Mouse (Mus musculus): ENCODE data around the gene Dixdc1. TPM values are rescaled to one million over a fixed set of nuclear protein-coding genes. Genes with fewer than 3 reads are reported as not detected.

The Dixdc1 gene
- total and polyA plus RNA-seq, 2 experiments from 2014 or later = 26.8 to 54.3 TPM

DNA sequence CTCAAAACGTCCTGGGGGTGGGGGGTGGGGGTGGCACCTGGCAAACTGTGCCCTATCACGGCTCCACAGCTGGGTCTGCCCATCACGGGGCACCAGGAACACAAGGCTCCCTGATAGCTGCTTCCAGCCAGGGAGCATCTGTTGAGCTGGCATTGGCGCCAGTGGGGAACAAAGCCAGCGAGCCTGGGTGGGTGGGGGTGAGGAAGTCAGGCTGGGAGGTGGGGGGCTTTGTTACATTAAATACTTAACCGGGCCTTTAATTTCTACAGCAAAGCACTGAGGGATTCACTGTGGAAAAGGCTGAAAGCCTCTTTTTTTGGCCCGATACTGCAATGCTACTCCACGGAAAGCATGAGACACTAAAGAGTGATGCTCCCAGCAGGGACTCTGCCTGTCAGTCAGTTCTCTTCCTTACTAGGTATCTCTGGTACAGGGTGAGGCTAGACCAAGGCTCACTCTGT is 16.8 kb downstream of the Dixdc1 start:
- DNase-seq (peak; percentile 50), ATAC-seq (peak; percentile 43)
- TF ChIP-seq CTCF (IDR thresholded peaks at IDR 0.05; ENCODE audit: low read depth) = no peak
- Histone ChIP-seq H3K4me1 (ENCODE audit: insufficient read depth) (peaks cover 27% of the 10 kb centered on the region; the same call in 1 of the 2 replicates), H3K4me3 (ENCODE audit: low read depth, low read length) (no peak overlapping the region), H3K9ac (no peak overlapping the region), H3K27me3 (ENCODE audit: insufficient read depth, low read length) (no peaks in the 10 kb centered on the region), H3K9me3 (ENCODE audit: low read length) (no peaks in the 10 kb centered on the region), H3K36me3 (ENCODE audit: insufficient read depth) (no peaks in the 10 kb centered on the region), H3K4me2 (ENCODE audit: low read depth) (peak overlapping the region; percentile 30; the same call in 1 of the 2 replicates), H3K27ac (ENCODE audit: low read depth, low read length) (peak overlapping the region; percentile 29; the same call in 1 of the 2 replicates)
- 16% methylated on average over 8 of the region's 8 CpGs for WGBS

DNA sequence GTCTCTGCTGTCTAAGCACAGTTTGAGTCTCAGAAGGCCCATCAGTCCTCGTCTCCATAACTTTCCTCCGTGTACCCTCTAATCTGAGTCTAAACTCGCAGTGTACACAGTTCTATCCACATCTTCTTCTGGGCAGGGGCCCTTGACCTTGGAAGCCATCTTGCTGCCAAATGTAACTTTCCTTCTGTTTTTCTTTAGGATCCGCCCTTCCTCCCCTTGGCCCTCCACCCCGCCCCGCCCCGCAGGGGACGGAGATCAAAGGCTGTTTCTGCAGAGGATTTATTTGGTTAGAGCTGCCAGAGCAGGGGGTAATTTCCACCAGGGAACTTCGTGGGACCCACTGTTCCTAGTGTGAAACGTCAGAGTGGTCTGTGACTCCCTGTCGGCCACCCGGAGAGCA is 18.3 kb downstream of the Dixdc1 start:
- Histone ChIP-seq H3K9me3 (ENCODE audit: low read length) (no peaks in the 10 kb centered on the region), H3K4me3 (ENCODE audit: low read depth, low read length) (no peak overlapping the region), H3K4me2 (ENCODE audit: low read depth) (no peak overlapping the region), H3K9ac (no peak overlapping the region), H3K36me3 (ENCODE audit: insufficient read depth) (no peaks in the 10 kb centered on the region), H3K4me1 (ENCODE audit: insufficient read depth) (peaks cover 18% of the 10 kb centered on the region; the same call in 1 of the 2 replicates), H3K27ac (ENCODE audit: low read depth, low read length) (no peak overlapping the region), H3K27me3 (ENCODE audit: insufficient read depth, low read length) (no peaks in the 10 kb centered on the region)
- ATAC-seq = no peak
- WGBS = 59% methylated on average over 12 of the region's 12 CpGs
- DNase-seq = no peak
- no peak for TF ChIP-seq CTCF (IDR thresholded peaks at IDR 0.05; ENCODE audit: low read depth)

DNA sequence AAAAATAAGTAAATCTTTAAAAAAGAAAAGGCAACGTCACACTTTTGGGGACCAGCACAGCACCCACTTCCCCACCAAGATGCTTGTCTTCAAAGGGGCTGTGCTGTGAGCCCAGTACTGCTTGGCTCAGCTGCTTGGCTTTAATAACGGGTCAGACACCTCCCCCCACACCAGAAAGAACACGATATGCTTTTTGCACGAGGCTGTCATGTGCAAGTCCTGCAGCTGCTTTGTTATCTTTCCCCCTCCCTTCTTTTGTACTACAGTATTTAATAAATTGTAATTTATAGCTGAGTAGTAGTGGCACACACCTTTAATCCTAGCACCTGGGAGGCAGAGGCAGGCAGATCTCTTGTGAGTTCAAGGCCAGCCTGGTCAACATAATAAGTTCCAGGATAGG is 20.4 kb downstream of the Dixdc1 start:
- Histone ChIP-seq H3K4me1 (ENCODE audit: insufficient read depth) (0 out of 2 replicates have a peak, but pooled peaks cover 10% of the 10 kb centered on the region), H3K9ac (no peak overlapping the region), H3K9me3 (ENCODE audit: low read length) (no peaks in the 10 kb centered on the region), H3K36me3 (ENCODE audit: insufficient read depth) (no peaks in the 10 kb centered on the region), H3K4me3 (ENCODE audit: low read depth, low read length) (no peak overlapping the region), H3K27me3 (ENCODE audit: insufficient read depth, low read length) (no peaks in the 10 kb centered on the region), H3K4me2 (ENCODE audit: low read depth) (no peak overlapping the region), H3K27ac (ENCODE audit: low read depth, low read length) (no peak overlapping the region)
- WGBS = 77% methylated on average over 4 of the region's 4 CpGs
- DNase-seq (no peak), ATAC-seq (no peak)
- TF ChIP-seq CTCF (IDR thresholded peaks at IDR 0.05; ENCODE audit: low read depth) = no peak

DNA sequence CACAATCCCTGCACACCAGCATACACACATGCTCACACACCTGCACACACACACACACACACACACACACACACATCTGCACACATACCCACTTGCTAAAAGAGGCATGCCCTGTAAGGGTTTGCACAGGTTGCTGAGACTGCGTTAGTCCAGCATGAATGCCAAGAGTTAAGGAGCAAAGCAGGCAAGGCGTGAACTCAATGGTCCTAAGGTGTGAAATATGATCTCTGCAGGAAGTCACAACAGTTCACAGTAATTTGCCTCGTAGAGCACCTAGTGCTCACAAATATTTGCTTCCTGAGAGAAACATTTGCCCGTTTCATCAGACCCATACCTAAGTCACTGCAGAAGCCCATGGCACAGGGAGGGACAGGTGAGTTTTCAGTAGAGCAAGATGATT is 25.1 kb downstream of the Dixdc1 start:
- no peak overlapping the region for H3K4me3 ChIP-seq (ENCODE audit: low read depth, low read length)
- DNase-seq = no peak
- no peak overlapping the region for H3K4me2 ChIP-seq (ENCODE audit: low read depth)
- WGBS = 69% methylated on average over 4 of the region's 4 CpGs
- TF ChIP-seq CTCF (IDR thresholded peaks at IDR 0.05; ENCODE audit: low read depth) = no peak
- no peak overlapping the region for H3K9ac ChIP-seq
- no peaks in the 10 kb centered on the region for H3K27me3 ChIP-seq (ENCODE audit: insufficient read depth, low read length)
- no peaks in the 10 kb centered on the region for H3K9me3 ChIP-seq (ENCODE audit: low read length)
- no peak overlapping the region for H3K27ac ChIP-seq (ENCODE audit: low read depth, low read length)
- ATAC-seq = no peak
- 0 out of 2 replicates have a peak, but pooled peaks cover 3% of the 10 kb centered on the region for H3K36me3 ChIP-seq (ENCODE audit: insufficient read depth)
- no peaks in the 10 kb centered on the region for H3K4me1 ChIP-seq (ENCODE audit: insufficient read depth)

DNA sequence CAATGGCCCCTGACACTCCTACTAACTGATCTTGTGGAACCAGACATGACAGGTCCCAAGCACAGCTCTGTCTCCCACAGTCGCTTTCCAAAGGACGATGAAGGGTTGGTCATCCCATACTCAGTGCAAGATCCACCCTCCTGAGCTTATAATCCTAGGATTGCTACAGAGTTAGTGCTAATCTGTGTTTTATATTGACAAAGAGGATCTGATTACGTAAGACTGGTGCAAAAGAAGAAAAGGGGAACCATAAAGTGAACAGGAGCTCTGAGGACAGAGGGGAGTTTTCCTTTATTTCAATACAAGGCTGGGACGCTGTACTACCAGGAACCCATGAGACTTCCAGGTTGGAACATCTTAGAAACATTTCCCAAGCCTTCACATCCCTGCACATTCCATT is 28.0 kb downstream of the Dixdc1 start:
- H3K27me3 ChIP-seq (ENCODE audit: insufficient read depth, low read length) = no peaks in the 10 kb centered on the region
- no peak overlapping the region for H3K4me3 ChIP-seq (ENCODE audit: low read depth, low read length)
- 88% methylated on average over 4 of the region's 4 CpGs for WGBS
- ATAC-seq (no peak), DNase-seq (no peak)
- H3K9me3 ChIP-seq (ENCODE audit: low read length) = no peaks in the 10 kb centered on the region
- H3K9ac ChIP-seq = no peak overlapping the region
- TF ChIP-seq CTCF (IDR thresholded peaks at IDR 0.05; ENCODE audit: low read depth) = no peak
- H3K36me3 ChIP-seq (ENCODE audit: insufficient read depth) = peaks cover 3% of the 10 kb centered on the region; the same call in 1 of the 2 replicates
- H3K4me2 ChIP-seq (ENCODE audit: low read depth) = no peak overlapping the region
- no peaks in the 10 kb centered on the region for H3K4me1 ChIP-seq (ENCODE audit: insufficient read depth)
- no peak overlapping the region for H3K27ac ChIP-seq (ENCODE audit: low read depth, low read length)

DNA sequence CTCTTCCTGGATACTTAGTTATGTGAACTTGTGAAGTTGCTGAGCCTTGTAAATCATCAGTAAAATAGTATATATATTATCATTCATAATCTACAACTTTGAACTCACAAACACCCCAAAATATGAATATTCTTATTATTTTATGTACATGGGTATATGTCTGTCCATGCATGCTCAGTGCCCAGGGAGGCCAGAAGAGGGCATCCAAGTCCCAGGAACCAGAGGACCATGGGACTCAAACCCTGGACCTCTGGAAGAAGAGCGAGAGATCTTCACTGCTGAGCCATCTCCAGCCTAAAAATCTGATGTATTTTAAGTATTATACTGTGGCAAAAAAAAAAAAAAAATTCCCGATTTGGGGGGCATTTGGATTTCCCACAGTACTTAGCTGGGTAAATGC is 30.2 kb downstream of the Dixdc1 start:
- H3K4me3 ChIP-seq (ENCODE audit: low read depth, low read length) = no peak overlapping the region
- H3K4me2 ChIP-seq (ENCODE audit: low read depth) = no peak overlapping the region
- ATAC-seq = no peak
- H3K36me3 ChIP-seq (ENCODE audit: insufficient read depth) = peaks cover 7% of the 10 kb centered on the region; the same call in 1 of the 2 replicates
- H3K27me3 ChIP-seq (ENCODE audit: insufficient read depth, low read length) = no peaks in the 10 kb centered on the region
- H3K9ac ChIP-seq = no peak overlapping the region
- no peaks in the 10 kb centered on the region for H3K4me1 ChIP-seq (ENCODE audit: insufficient read depth)
- DNase-seq = no peak
- WGBS = 32% methylated on average over 2 of the region's 2 CpGs
- no peak overlapping the region for H3K27ac ChIP-seq (ENCODE audit: low read depth, low read length)
- peak; percentile 64 for TF ChIP-seq CTCF (IDR thresholded peaks at IDR 0.05; ENCODE audit: low read depth)
- H3K9me3 ChIP-seq (ENCODE audit: low read length) = no peaks in the 10 kb centered on the region

DNA sequence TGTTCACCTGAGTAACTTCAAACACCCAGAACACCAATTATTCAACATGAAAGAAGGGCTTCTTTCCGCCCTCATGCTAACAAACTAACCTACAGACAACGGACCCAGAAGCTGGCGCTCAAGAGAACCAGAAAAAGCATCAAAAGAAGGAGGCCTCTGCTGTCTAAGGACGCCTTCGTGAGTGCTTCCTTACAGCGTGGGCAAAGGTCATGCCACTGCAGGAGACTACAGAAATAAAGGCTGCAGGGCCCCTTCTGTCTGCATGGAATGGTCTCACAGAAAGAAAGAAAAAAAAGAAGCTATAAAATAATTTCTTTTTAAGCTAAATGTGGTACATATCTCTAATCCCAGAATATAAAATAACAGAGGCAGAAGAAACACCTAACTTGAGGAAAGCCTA is 34.4 kb downstream of the Dixdc1 start:
- no peak for TF ChIP-seq CTCF (IDR thresholded peaks at IDR 0.05; ENCODE audit: low read depth)
- no peak for ATAC-seq
- H3K4me3 ChIP-seq (ENCODE audit: low read depth, low read length) = no peak overlapping the region
- H3K27me3 ChIP-seq (ENCODE audit: insufficient read depth, low read length) = no peaks in the 10 kb centered on the region
- H3K4me2 ChIP-seq (ENCODE audit: low read depth) = no peak overlapping the region
- no peaks in the 10 kb centered on the region for H3K9me3 ChIP-seq (ENCODE audit: low read length)
- H3K36me3 ChIP-seq (ENCODE audit: insufficient read depth) = peaks cover 8% of the 10 kb centered on the region; the same call in 1 of the 2 replicates
- H3K4me1 ChIP-seq (ENCODE audit: insufficient read depth) = no peaks in the 10 kb centered on the region
- H3K9ac ChIP-seq = no peak overlapping the region
- 45% methylated on average over 6 of the region's 6 CpGs for WGBS
- no peak overlapping the region for H3K27ac ChIP-seq (ENCODE audit: low read depth, low read length)
- no peak for DNase-seq
